ENCODE assay signal across 8 mouse cellular contexts in genomic region chr2:30942603-30943011, GRCm38 (mm10). TPM values are rescaled to one million over a fixed set of nuclear protein-coding genes. Genes with fewer than 3 reads are reported as not detected.
DNase-seq lines count a peak whose midpoint lies in the region; ATAC-seq and TF ChIP-seq lines count a peak whose summit lies in the region.

No protein-coding gene starts in this region.

- no peak for ATAC-seq in Patski
- ATAC-seq in intestine, embryonic 16.5 days, result peak; percentile 81
- ATAC-seq in liver, embryonic 12.5 days, result peak; percentile 76

- in situ Hi-C loops in Patski (cut with MboI; ENCODE audit: low pct_unique_long_range_greater_than_20kb), result loop anchor here (25.0 kb wide), 1 partner anchor 330 kb away; no protein-coding TSS in a partner anchor

- peak; percentile 88 for TF ChIP-seq CTCF in Patski (IDR thresholded peaks at IDR 0.05)
- TF ChIP-seq CTCF in testis, adult 2 months (IDR thresholded peaks at IDR 0.05; ENCODE audit: control insufficient read depth, insufficient read depth, insufficient replicate concordance, low read depth, low read length), result peak; percentile 96

- POLR2A ChIA-PET in Patski (lab: Charles Lee), result no interaction called here

- peak; percentile 90 for DNase-seq in A20 (ENCODE audit: low read depth, low spot score)
- DNase-seq in Patski (ENCODE audit: low read depth, low spot score), result no peak
- peak; percentile 53 to 60 for DNase-seq in cerebellum, postnatal 36 days
- peak; percentile 31 to 41 for DNase-seq in gastrocnemius, postnatal 36 days

- no peaks in the 10 kb centered on the region for H3K36me3 ChIP-seq in intestine, embryonic 16.5 days (ENCODE audit: control insufficient read depth, insufficient read depth, low read length)
- H3K36me3 ChIP-seq in liver, embryonic 12.5 days, result no peaks in the 10 kb centered on the region
- H3K36me3 ChIP-seq in myocyte (ENCODE audit: control insufficient read depth, insufficient read depth), result no peaks in the 10 kb centered on the region
- no peaks in the 10 kb centered on the region for H3K36me3 ChIP-seq in testis, adult 2 months (ENCODE audit: control insufficient read depth, insufficient read depth, low read length)

- H3K27me3 ChIP-seq in Patski (no peaks in the 10 kb centered on the region), myocyte (ENCODE audit: control insufficient read depth, insufficient read depth, insufficient read length) (peaks cover 6% of the 10 kb centered on the region)
- H3K27me3 ChIP-seq in intestine, embryonic 16.5 days (replicated peaks; ENCODE audit: control insufficient read depth, insufficient read depth, low read length), result no peaks in the 10 kb centered on the region
- peaks cover 5% of the 10 kb centered on the region for H3K27me3 ChIP-seq in liver, embryonic 12.5 days (replicated peaks)
- H3K27me3 ChIP-seq in testis, adult 2 months (ENCODE audit: control insufficient read depth, insufficient read depth, low read length), result no peaks in the 10 kb centered on the region

- CTCF ChIA-PET in Patski (lab: Charles Lee), result interaction anchor here (0.8 to 1.9 kb wide), 5 partner anchors 8 to 96 kb away, joined by 3 to 8 read pairs (median 5); partner anchors contain the start of gene Tor1b

- no peaks in the 10 kb centered on the region for H3K79me2 ChIP-seq in myocyte (ENCODE audit: control insufficient read depth, insufficient read depth)

- H3ac ChIP-seq in myocyte (ENCODE audit: control insufficient read depth, insufficient read length), result no peak overlapping the region

- peak overlapping the region; percentile 48 for H3K4me2 ChIP-seq in intestine, embryonic 16.5 days (ENCODE audit: low read depth, low read length)
- H3K4me2 ChIP-seq in liver, embryonic 12.5 days, result peak overlapping the region; percentile 66
- peak overlapping the region; percentile 66 for H3K4me2 ChIP-seq in myocyte (ENCODE audit: low read depth)

- no peak overlapping the region for H3K27ac ChIP-seq in intestine, embryonic 16.5 days (ENCODE audit: low read length)
- no peak overlapping the region for H3K27ac ChIP-seq in liver, embryonic 12.5 days
- H3K27ac ChIP-seq in testis, adult 2 months (ENCODE audit: control insufficient read depth, insufficient read depth, low read depth, low read length), result no peak overlapping the region

- intact Hi-C loops in gastrocnemius, postnatal 36 days (cut with DNase I), result no loop called here

- H3K9me3 ChIP-seq in intestine, embryonic 16.5 days (ENCODE audit: control insufficient read depth, low read length), result no peaks in the 10 kb centered on the region
- no peaks in the 10 kb centered on the region for H3K9me3 ChIP-seq in liver, embryonic 12.5 days (replicated peaks)

- peak overlapping the region; percentile 50; the same call in 1 of the 2 replicates for H3K9ac ChIP-seq in intestine, embryonic 16.5 days (ENCODE audit: low read depth, low read length)
- peak overlapping the region; percentile 57 for H3K9ac ChIP-seq in liver, embryonic 12.5 days

- WGBS in intestine, embryonic 16.5 days, result 21% methylated on average over 16 of the region's 16 CpGs
- WGBS in liver, embryonic 12.5 days (ENCODE audit: insufficient replicate concordance), result 19% methylated on average over 16 of the region's 16 CpGs

- peak; percentile 47 for TF ChIP-seq POLR2A in myocyte (IDR thresholded peaks at IDR 0.05; ENCODE audit: insufficient read length, low read depth)
- TF ChIP-seq POLR2A in testis, adult 2 months (IDR thresholded peaks at IDR 0.05; ENCODE audit: control insufficient read depth, low read depth, low read length), result no peak

- no peaks in the 10 kb centered on the region for H3K4me1 ChIP-seq in intestine, embryonic 16.5 days (ENCODE audit: control insufficient read depth, insufficient read depth, low read length)
- peaks cover 8% of the 10 kb centered on the region for H3K4me1 ChIP-seq in liver, embryonic 12.5 days
- no peaks in the 10 kb centered on the region; the same call in 1 of the 2 replicates for H3K4me1 ChIP-seq in testis, adult 2 months (ENCODE audit: control insufficient read depth, insufficient read depth, low read length)

- peak overlapping the region; percentile 40 for H3K4me3 ChIP-seq in intestine, embryonic 16.5 days (ENCODE audit: low read length)
- H3K4me3 ChIP-seq in liver, embryonic 12.5 days, result peak overlapping the region; percentile 60
- H3K4me3 ChIP-seq in myocyte, result peak overlapping the region; percentile 22
- H3K4me3 ChIP-seq in testis, adult 2 months (ENCODE audit: control insufficient read depth, low read depth, low read length), result peak overlapping the region; percentile 72

TF ChIP-seq in myocyte, 11 proteins besides CTCF, POLR2A, EP300 and RAD21:
- TF ChIP-seq REST (IDR thresholded peaks at IDR 0.05; ENCODE audit: insufficient read depth, insufficient read length), result peak; percentile 74
- peak in 1 of 3 experiments; percentile 15 for TF ChIP-seq MYOG (IDR thresholded peaks at IDR 0.05; ENCODE audit: control insufficient read depth in 1 of 3, insufficient read depth in 1 of 3, insufficient read length in 2 of 3, low read depth in 2 of 3)
- TF ChIP-seq MYOD1 (IDR thresholded peaks at IDR 0.05; ENCODE audit: control insufficient read depth in 1 of 3, insufficient read length in 2 of 3, low read depth in 2 of 3), result peak in 1 of 3 experiments; percentile 38
- TF ChIP-seq MAX (IDR thresholded peaks at IDR 0.05; ENCODE audit: low read depth), result no peak
- no peak for TF ChIP-seq TCF12 (IDR thresholded peaks at IDR 0.05; ENCODE audit: insufficient read depth, poor library complexity, severe bottlenecking)
- TF ChIP-seq SRF (IDR thresholded peaks at IDR 0.05; ENCODE audit: control insufficient read depth, insufficient read length, low read depth), result no peak

RNA-seq across cellular contexts. Expression of gene Tor1b, which starts 10.2 kb away (rescaled TPM):
- polyA plus RNA-seq in Patski (2021), result 65.8 TPM
- 10 to 100 TPM; 19.0 to 22.7 TPM for total RNA-seq in gastrocnemius, postnatal 36 days (2021)
- polyA plus RNA-seq in intestine, embryonic 16.5 days (2015; fragmentation: Nextera tagmentation; extraction: Ambion mirVana), result 20.9 and 21.7 TPM in 2 replicates
- 21.3 and 21.8 TPM in 2 replicates for polyA plus RNA-seq in liver, embryonic 12.5 days (2016; fragmentation: Nextera tagmentation; extraction: Ambion mirVana)
- polyA plus RNA-seq in myocyte (2012; fragmentation: generic; extraction: Trizol), result 27.1 TPM
- polyA plus RNA-seq in testis, adult 2 months (2012; rRNA removed), result 12.9 and 14.0 TPM in 2 replicates

RNA-seq across cellular contexts. Expression of gene Ptges, which starts 12.9 kb away (rescaled TPM):
- polyA plus RNA-seq in Patski (2021) (0.44 TPM), myocyte (2012; fragmentation: generic; extraction: Trizol) (0.56 TPM)
- total RNA-seq in gastrocnemius, postnatal 36 days (2021), result 1 to 10 TPM; 3.0 to 6.5 TPM
- polyA plus RNA-seq in intestine, embryonic 16.5 days (2015; fragmentation: Nextera tagmentation; extraction: Ambion mirVana), result 3.9 and 4.0 TPM in 2 replicates
- 0.25 and 0.63 TPM in 2 replicates for polyA plus RNA-seq in liver, embryonic 12.5 days (2016; fragmentation: Nextera tagmentation; extraction: Ambion mirVana)
- 3.9 and 15.6 TPM in 2 replicates for polyA plus RNA-seq in testis, adult 2 months (2012; rRNA removed)

RNA-seq across cellular contexts. Expression of gene Tor1a, which starts 25.1 kb away (rescaled TPM):
- polyA plus RNA-seq in Patski (2021), result 53.1 TPM
- 1 to 10 TPM; 4.1 to 5.1 TPM for total RNA-seq in gastrocnemius, postnatal 36 days (2021)
- polyA plus RNA-seq in intestine, embryonic 16.5 days (2015; fragmentation: Nextera tagmentation; extraction: Ambion mirVana), result 85.1 and 87.2 TPM in 2 replicates
- polyA plus RNA-seq in liver, embryonic 12.5 days (2016; fragmentation: Nextera tagmentation; extraction: Ambion mirVana), result 46.2 and 51.8 TPM in 2 replicates
- polyA plus RNA-seq in myocyte (2012; fragmentation: generic; extraction: Trizol), result 42.7 TPM
- 10.5 and 11.1 TPM in 2 replicates for polyA plus RNA-seq in testis, adult 2 months (2012; rRNA removed)

RNA-seq across cellular contexts. Expression of gene BC005624, which starts 39.4 kb away (rescaled TPM):
- polyA plus RNA-seq in Patski (2021) (49.6 TPM), myocyte (2012; fragmentation: generic; extraction: Trizol) (27.9 TPM)
- 10 to 100 TPM; 19.8 to 22.8 TPM for total RNA-seq in gastrocnemius, postnatal 36 days (2021)
- 48.5 and 50.5 TPM in 2 replicates for polyA plus RNA-seq in intestine, embryonic 16.5 days (2015; fragmentation: Nextera tagmentation; extraction: Ambion mirVana)
- 36.9 and 41.2 TPM in 2 replicates for polyA plus RNA-seq in liver, embryonic 12.5 days (2016; fragmentation: Nextera tagmentation; extraction: Ambion mirVana)
- 19.9 and 23.7 TPM in 2 replicates for polyA plus RNA-seq in testis, adult 2 months (2012; rRNA removed)

RNA-seq across cellular contexts. Expression of gene Usp20, which starts 39.5 kb away (rescaled TPM):
- polyA plus RNA-seq in Patski (2021) (61.0 TPM), myocyte (2012; fragmentation: generic; extraction: Trizol) (38.5 TPM)
- total RNA-seq in gastrocnemius, postnatal 36 days (2021), result 1 to 10 TPM; 6.6 to 8.7 TPM
- polyA plus RNA-seq in intestine, embryonic 16.5 days (2015; fragmentation: Nextera tagmentation; extraction: Ambion mirVana), result 13.7 and 14.5 TPM in 2 replicates
- polyA plus RNA-seq in liver, embryonic 12.5 days (2016; fragmentation: Nextera tagmentation; extraction: Ambion mirVana), result 7.6 and 8.4 TPM in 2 replicates
- polyA plus RNA-seq in testis, adult 2 months (2012; rRNA removed), result 68.1 and 76.9 TPM in 2 replicates

Comparison
In these comparisons a context has a peak if more than half of its experiments do, and no peak if none do; other contexts are left out.
1. H3K4me3 ChIP-seq: peak in every context shown above with its lines; median percentile 72 in testis, adult 2 months; 60 in liver, embryonic 12.5 days; 40 in intestine, embryonic 16.5 days; 22 in myocyte.